Mouse (Mus musculus) cerebellum, adult 2 months (tissue): ENCODE measurements around the gene Zkscan14.

Experiments
- CTCF ChIP-seq: fragments of 200-500 bp; IDR thresholded peaks from 2 replicates; pipeline ENCODE4 v1.5.1; 2011; ENCODE audit warnings: low read depth, mild to moderate bottlenecking, control low read depth, low read length, moderate library complexity, borderline replicate concordance; ENCODE audit not compliant: insufficient read depth
- POLR2A ChIP-seq: fragments of 200-500 bp; IDR thresholded peaks from 2 replicates; pipeline ENCODE4 v1.6.1; 2011; ENCODE audit warnings: low read length, control low read depth, borderline replicate concordance; ENCODE audit not compliant: insufficient read depth

- TF ChIP-seq CTCF (no peak), POLR2A (no peak)
Observed at GRCm38 (mm10) chr5:145167306-145167661, 34.4 kb downstream of the Zkscan14 start.
